Mouse (Mus musculus): ENCODE measurements around the gene Atg10. TPM values are rescaled to one million over a fixed set of nuclear protein-coding genes. Genes with fewer than 3 reads are reported as not detected.

Atg10 gene
- polyA plus RNA-seq, 1 experiment from 2014 or later = 4.7 TPM

DNA sequence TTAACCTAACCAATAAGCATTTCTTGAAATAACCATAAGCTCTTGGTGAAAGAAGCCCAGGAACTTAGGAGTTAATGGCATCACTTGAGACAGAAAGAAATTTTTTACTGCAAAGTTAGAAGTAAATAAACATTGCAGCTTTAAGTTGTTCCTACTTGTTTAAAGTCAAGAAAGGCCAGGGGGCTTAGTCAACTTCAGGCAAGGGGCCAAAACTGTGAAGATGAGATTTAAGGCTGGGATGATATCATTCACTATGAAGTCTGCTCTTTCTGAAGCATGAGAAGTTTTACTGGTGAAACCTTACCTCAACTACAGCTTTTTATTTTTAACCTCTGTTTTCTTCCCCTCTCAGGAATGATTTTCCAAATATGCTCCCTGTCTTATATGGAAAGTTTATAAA lies 183.3 kb downstream of the Atg10 start:
- ATAC-seq = no peak

DNA sequence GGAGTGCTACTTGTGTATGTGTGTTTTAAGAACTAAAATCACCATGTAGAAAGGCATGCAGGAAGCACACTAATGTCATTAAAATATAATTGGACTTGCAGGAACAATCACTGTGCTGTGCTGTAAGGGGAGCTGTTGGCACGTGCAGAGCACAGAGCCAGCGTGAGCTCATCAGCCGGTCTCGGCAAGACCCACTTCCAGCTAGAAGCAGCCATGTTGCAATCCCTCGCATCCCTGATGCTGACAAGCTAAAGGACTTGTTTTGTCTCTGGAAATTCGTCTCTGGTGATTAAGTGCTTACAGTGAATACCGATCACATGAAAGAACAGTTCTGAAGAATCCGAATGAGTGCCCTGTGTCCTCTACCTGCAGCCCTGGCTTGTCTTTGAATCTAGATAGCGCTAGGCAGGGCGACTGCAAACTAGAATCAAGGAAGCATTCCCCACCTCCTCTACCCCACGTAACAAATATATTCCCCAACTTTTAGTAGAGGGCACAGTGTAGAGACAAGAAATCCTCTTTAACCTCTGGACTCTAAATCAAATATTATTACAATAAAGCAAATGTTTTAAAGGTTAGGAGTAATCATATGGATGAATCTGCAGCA lies 184.5 kb downstream of the Atg10 start:
- no peak overlapping the region for H3K9ac ChIP-seq
- 61% methylated on average over 11 of the region's 11 CpGs for WGBS (ENCODE audit: insufficient replicate concordance)

More for the DNA sequence above, 183.3 kb downstream of the Atg10 start:
- Histone ChIP-seq H3K4me3 (no peak overlapping the region), H3K4me1 (no peaks in the 10 kb centered on the region), H3K36me3 (no peaks in the 10 kb centered on the region), H3K9me3 (replicated peaks) (no peaks in the 10 kb centered on the region), H3K27me3 (replicated peaks) (no peaks in the 10 kb centered on the region), H3K27ac (no peak overlapping the region), H3K4me2 (no peak overlapping the region), H3K9ac (no peak overlapping the region)

DNA sequence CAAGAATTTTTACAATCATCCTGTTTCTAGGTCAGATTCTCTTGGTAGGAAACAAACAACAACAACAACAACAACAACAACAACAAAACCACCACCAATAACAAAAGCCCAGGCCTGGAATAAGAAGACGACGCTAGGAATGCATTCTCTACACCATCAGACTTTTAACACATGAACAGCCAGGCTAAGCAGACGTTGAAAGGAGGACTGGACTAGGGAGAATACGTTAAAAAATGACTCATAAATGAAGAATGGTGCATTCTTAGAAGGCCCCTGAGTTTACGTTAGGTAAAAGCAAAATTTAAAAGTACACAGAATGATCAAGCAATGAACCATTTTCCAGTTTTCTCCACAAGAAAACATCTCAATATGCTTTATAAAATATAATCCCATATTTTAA lies 185.1 kb downstream of the Atg10 start:
- no peak for ATAC-seq
- H3K36me3 ChIP-seq = no peaks in the 10 kb centered on the region
- H3K4me3 ChIP-seq = no peak overlapping the region
- no peaks in the 10 kb centered on the region for H3K4me1 ChIP-seq
- H3K27ac ChIP-seq = no peak overlapping the region
- H3K9ac ChIP-seq = no peak overlapping the region
- H3K27me3 ChIP-seq (replicated peaks) = no peaks in the 10 kb centered on the region
- 65% methylated on average over 5 of the region's 5 CpGs for WGBS (ENCODE audit: insufficient replicate concordance)
- H3K9me3 ChIP-seq (replicated peaks) = no peaks in the 10 kb centered on the region
- H3K4me2 ChIP-seq = no peak overlapping the region

More for the DNA sequence above, 184.5 kb downstream of the Atg10 start:
- Histone ChIP-seq H3K4me2 (no peak overlapping the region), H3K27me3 (replicated peaks) (no peaks in the 10 kb centered on the region), H3K36me3 (no peaks in the 10 kb centered on the region), H3K4me1 (no peaks in the 10 kb centered on the region), H3K4me3 (no peak overlapping the region), H3K9me3 (replicated peaks) (no peaks in the 10 kb centered on the region), H3K27ac (no peak overlapping the region)
- ATAC-seq = no peak

DNA sequence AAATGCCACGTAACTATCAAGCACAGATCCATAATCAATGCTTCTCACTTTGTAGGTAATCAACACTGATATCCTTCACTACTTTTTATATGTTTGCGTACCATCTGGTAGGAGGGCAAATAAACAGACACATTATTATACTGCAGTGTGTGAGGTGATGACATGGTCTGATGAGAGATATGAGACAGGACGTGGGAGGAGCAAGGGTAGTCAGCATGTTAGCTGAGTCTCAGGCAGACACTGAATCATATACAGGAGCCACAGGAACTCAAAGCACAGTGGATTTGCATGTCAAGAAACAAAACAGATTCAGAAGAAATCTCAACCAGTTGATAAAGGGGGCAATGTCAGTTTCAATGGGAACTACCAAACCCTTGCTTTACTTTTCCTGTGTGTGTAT lies 185.7 kb downstream of the Atg10 start:
- WGBS (ENCODE audit: insufficient replicate concordance) = 70% methylated on average over 3 of the region's 3 CpGs

DNA sequence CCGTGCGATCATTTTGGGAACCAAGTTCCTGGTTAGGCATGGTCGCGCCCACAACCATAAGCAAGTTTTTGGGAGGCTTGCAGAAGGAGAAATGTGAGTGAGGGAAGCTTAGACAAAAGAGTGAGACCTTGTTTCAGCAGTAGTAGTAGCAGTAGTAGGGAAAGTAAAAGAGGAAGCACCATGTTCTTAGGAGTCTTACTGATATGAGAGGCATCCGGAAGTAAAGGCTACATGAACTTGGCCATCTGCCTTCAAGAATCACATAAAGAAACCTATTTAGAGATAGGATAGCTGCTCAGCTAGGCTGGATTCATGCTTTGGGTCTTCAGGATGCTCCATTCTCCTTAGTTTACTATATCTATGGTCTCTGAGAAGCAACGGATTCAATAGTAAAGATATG lies 186.4 kb downstream of the Atg10 start:
- Histone ChIP-seq H3K4me3 (no peak overlapping the region), H3K36me3 (no peaks in the 10 kb centered on the region), H3K4me1 (no peaks in the 10 kb centered on the region), H3K4me2 (no peak overlapping the region), H3K27me3 (replicated peaks) (no peaks in the 10 kb centered on the region), H3K27ac (no peak overlapping the region), H3K9me3 (replicated peaks) (no peaks in the 10 kb centered on the region), H3K9ac (no peak overlapping the region)
- no peak for ATAC-seq
- WGBS (ENCODE audit: insufficient replicate concordance) = 80% methylated on average over 6 of the region's 6 CpGs

More for the DNA sequence above, 185.7 kb downstream of the Atg10 start:
- Histone ChIP-seq H3K27me3 (replicated peaks) (no peaks in the 10 kb centered on the region), H3K4me2 (no peak overlapping the region), H3K9me3 (replicated peaks) (no peaks in the 10 kb centered on the region), H3K36me3 (no peaks in the 10 kb centered on the region), H3K9ac (no peak overlapping the region), H3K4me1 (no peaks in the 10 kb centered on the region), H3K27ac (no peak overlapping the region), H3K4me3 (no peak overlapping the region)
- ATAC-seq = no peak

DNA sequence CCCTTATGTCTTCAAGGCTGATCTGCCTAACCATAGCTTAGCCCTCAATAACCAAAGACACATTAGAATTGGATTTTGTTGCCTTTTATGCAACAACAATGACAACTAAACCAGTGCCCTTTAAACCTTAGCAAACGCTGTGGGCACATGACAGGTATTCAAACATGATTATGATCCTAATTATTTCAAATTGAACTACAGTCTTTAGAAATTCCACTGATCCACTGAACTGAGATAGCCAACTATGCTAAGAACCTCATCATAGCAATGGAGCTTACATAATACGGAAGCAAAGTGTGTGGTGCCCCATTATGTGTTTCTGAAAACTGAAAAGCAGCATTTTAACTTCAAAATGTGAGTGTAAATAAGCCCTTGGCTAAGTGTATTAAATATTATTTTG lies 191.9 kb downstream of the Atg10 start:
- Histone ChIP-seq H3K9me3 (replicated peaks) (no peaks in the 10 kb centered on the region), H3K9ac (no peak overlapping the region), H3K4me3 (no peak overlapping the region), H3K27ac (no peak overlapping the region), H3K27me3 (replicated peaks) (no peaks in the 10 kb centered on the region), H3K4me1 (no peaks in the 10 kb centered on the region), H3K4me2 (no peak overlapping the region), H3K36me3 (no peaks in the 10 kb centered on the region)
- 66% methylated on average over 2 of the region's 2 CpGs for WGBS (ENCODE audit: insufficient replicate concordance)
- ATAC-seq = no peak

DNA sequence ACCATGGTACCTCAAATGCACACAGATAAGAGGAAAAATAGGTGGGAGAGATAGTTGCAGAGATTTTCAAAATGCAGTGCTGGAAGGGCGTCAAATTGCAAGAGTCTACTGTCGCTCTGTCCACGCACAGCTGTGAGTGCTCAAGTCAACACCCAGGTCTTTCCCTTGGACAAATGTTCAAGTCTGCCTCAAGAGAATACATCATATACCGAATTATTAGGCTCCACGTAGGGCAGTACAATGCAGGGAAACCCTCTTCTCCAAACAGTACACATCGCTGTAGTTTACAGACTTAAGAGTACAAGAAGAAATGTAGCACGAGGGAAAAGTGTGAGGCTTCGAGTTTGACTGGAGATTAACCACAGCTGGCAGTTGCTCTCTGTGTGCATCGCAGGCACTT lies 200.3 kb downstream of the Atg10 start:
- ATAC-seq = no peak
- Histone ChIP-seq H3K9me3 (replicated peaks) (no peaks in the 10 kb centered on the region), H3K27ac (no peak overlapping the region), H3K4me1 (no peaks in the 10 kb centered on the region), H3K27me3 (replicated peaks) (no peaks in the 10 kb centered on the region), H3K4me2 (no peak overlapping the region), H3K9ac (no peak overlapping the region), H3K36me3 (no peaks in the 10 kb centered on the region), H3K4me3 (no peak overlapping the region)
- 72% methylated on average over 9 of the region's 9 CpGs for WGBS (ENCODE audit: insufficient replicate concordance)

DNA sequence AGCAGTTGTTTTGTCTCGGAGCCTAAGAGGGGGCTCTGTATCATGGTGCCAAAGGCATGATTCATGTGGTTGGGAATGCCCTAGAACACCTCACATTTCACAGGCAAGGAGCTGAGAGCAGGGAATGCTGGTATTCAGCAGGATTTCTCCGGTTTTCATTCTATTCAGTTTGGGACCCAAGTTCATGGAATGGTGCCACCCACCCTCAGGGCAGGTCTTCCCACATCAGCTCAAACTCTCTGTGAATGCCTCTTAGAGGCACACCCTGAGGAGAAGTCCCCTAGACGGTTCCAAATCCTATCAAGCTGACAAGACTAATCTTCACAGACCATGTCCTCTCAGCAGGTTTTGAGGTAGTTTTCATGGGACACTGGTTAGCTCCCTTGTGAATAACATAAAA lies 211.9 kb downstream of the Atg10 start:
- Histone ChIP-seq H3K9ac (no peak overlapping the region), H3K4me1 (no peaks in the 10 kb centered on the region), H3K36me3 (no peaks in the 10 kb centered on the region), H3K4me3 (no peak overlapping the region), H3K4me2 (no peak overlapping the region), H3K9me3 (replicated peaks) (no peaks in the 10 kb centered on the region), H3K27me3 (replicated peaks) (no peaks in the 10 kb centered on the region), H3K27ac (no peak overlapping the region)
- 57% methylated on average over 3 of the region's 3 CpGs for WGBS (ENCODE audit: insufficient replicate concordance)
- no peak for ATAC-seq

DNA sequence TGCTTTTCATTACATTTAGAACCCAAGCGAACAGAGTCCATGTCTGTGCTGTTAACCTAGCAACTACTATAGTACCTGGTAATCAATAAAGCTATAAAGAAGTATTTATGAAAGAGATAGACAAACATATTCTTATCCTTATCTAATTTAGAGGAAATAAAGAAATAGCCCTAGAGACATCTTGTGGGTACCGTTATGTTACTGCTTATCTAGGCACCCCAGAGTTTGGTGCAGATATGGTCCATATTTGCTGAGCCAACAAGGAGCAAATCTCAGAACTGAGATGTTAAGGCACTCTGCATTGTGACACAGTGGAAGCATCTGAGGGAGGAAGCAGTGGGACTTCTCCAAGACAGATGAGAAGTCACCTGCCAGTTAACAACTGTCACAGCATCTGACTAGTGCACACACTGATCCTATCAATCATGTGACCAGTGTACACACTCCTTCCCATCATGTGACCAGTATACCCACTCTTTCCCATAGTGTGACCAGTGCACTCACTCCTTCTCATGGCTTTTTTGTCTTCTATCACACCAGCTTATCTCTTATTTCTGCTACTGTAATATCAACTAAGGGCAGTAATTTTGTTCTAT lies 228.6 kb downstream of the Atg10 start:
- ATAC-seq = no peak
- H3K27me3 ChIP-seq (replicated peaks) = no peaks in the 10 kb centered on the region
- no peak overlapping the region for H3K4me2 ChIP-seq

DNA sequence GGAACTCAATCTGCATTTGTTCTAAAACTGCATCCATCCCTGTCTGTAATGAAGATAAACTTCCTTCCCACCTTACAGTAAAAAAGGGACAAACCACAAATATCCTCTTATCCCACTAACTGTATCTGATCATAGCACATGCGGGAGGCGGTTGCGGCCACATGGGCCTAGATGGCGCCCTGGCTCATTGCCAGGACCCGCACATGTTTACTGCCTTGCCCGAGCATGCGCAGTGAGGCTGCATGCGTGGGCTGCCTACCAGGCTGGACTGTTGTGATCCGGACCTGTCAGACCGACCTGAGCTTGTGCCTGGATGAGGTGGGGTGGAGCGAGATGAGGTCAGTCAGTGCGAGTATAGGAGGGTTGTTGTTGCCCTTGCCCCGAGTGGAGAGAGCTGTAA lies 230.2 kb downstream of the Atg10 start:
- 72% methylated on average over 13 of the region's 13 CpGs for WGBS (ENCODE audit: insufficient replicate concordance)
- Histone ChIP-seq H3K9ac (no peak overlapping the region), H3K9me3 (replicated peaks) (no peaks in the 10 kb centered on the region), H3K27ac (no peak overlapping the region), H3K4me3 (no peak overlapping the region), H3K36me3 (no peaks in the 10 kb centered on the region), H3K27me3 (replicated peaks) (no peaks in the 10 kb centered on the region), H3K4me1 (no peaks in the 10 kb centered on the region), H3K4me2 (no peak overlapping the region)
- no peak for ATAC-seq

More for the DNA sequence above, 228.6 kb downstream of the Atg10 start:
- Histone ChIP-seq H3K36me3 (no peaks in the 10 kb centered on the region), H3K9ac (no peak overlapping the region), H3K27ac (no peak overlapping the region), H3K4me3 (no peak overlapping the region), H3K9me3 (replicated peaks) (no peaks in the 10 kb centered on the region), H3K4me1 (no peaks in the 10 kb centered on the region)
- 49% methylated on average over 2 of the region's 2 CpGs for WGBS (ENCODE audit: insufficient replicate concordance)

DNA sequence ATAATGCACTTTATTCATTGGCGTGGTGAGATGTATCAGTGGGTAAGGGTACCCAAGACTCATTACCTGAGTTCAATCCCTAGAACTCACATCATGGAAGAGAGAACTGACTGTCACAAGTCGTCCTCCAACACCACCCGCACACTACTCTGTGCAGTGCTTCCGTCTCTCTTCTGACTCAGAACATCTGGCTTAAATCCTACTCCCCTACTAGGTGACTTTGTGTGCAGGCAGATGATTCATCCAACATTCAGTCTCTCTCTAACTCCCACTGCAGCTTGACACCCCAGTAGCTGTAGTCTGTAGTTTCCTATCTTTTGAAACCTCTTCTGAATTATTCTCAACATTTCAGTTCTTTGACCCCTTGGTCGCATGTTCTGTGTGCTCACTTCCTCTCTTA lies 230.8 kb downstream of the Atg10 start:
- H3K4me3 ChIP-seq = no peak overlapping the region
- WGBS (ENCODE audit: insufficient replicate concordance) = 63% methylated on average over 5 of the region's 5 CpGs

DNA sequence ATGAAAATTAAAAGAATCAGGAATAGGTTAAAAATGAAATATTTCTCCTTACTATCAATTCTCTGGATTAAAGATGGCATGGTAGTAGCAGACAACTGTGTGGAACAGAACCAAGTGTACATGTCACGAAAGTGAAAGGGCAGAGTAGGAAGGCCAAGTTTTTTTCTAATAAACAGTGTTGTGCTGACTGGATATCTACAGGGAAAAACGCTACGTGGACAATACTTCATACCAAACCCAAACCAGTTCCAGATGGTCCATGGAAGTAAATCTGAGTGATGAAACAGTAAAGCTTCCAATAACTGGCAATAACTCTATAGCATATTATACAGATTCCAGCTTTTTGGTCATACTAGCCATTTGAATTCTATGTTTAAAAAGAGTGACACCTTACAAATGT lies 235.5 kb downstream of the Atg10 start:
- no peak overlapping the region for H3K4me3 ChIP-seq
- H3K9me3 ChIP-seq (replicated peaks) = no peaks in the 10 kb centered on the region
- no peaks in the 10 kb centered on the region for H3K36me3 ChIP-seq
- no peak overlapping the region for H3K27ac ChIP-seq
- no peaks in the 10 kb centered on the region for H3K27me3 ChIP-seq (replicated peaks)
- 65% methylated on average over 3 of the region's 3 CpGs for WGBS (ENCODE audit: insufficient replicate concordance)
- no peaks in the 10 kb centered on the region for H3K4me1 ChIP-seq
- no peak overlapping the region for H3K4me2 ChIP-seq
- H3K9ac ChIP-seq = no peak overlapping the region
- ATAC-seq = no peak

More for the DNA sequence above, 230.8 kb downstream of the Atg10 start:
- Histone ChIP-seq H3K36me3 (no peaks in the 10 kb centered on the region), H3K4me1 (no peaks in the 10 kb centered on the region), H3K9me3 (replicated peaks) (no peaks in the 10 kb centered on the region), H3K27me3 (replicated peaks) (no peaks in the 10 kb centered on the region), H3K4me2 (no peak overlapping the region), H3K9ac (no peak overlapping the region), H3K27ac (no peak overlapping the region)
- ATAC-seq = no peak

DNA sequence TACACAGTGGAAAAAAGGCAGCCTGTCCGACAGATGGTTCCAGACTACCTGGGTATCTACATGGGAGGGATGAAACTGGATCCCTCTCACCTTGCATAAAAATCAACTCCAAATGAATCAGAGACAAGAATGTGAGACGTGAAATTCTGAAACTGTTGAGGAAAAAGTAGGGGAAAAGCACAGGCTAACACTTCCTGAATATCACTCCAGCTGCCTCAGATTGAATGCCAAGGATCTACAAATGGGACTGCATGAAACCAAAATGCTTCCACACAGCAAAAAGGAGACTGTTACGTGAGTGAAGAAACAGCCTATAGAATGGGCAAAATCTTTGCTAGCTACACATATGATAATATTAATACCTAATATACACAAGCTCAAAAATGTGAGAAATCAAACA lies 238.4 kb downstream of the Atg10 start:
- WGBS (ENCODE audit: insufficient replicate concordance) = 55% methylated on average over 3 of the region's 3 CpGs
- H3K4me2 ChIP-seq = no peak overlapping the region
- no peak overlapping the region for H3K27ac ChIP-seq
- H3K9me3 ChIP-seq (replicated peaks) = no peaks in the 10 kb centered on the region
- H3K4me1 ChIP-seq = no peaks in the 10 kb centered on the region
- H3K36me3 ChIP-seq = no peaks in the 10 kb centered on the region
- no peak overlapping the region for H3K9ac ChIP-seq
- H3K4me3 ChIP-seq = no peak overlapping the region
- no peaks in the 10 kb centered on the region for H3K27me3 ChIP-seq (replicated peaks)
- ATAC-seq = no peak
